Mouse (Mus musculus): ENCODE measurements around the gene Vipas39. TPM values are rescaled to one million over a fixed set of nuclear protein-coding genes. Genes with fewer than 3 reads are reported as not detected.

Vipas39 gene
- polyA plus RNA-seq, 1 experiment, result 27.1 TPM

- Histone ChIP-seq H3K4me3 (ENCODE audit: low read depth, low read length) (peak overlapping the region; percentile 75), H3K36me3 (ENCODE audit: control insufficient read depth, insufficient read depth, low read length) (peaks cover 35% of the 10 kb centered on the region), H3K27ac (ENCODE audit: insufficient read depth, low read depth, low read length) (peak overlapping the region; percentile 88), H3K4me1 (ENCODE audit: control insufficient read depth, insufficient read depth, insufficient read length, low read length) (no peaks in the 10 kb centered on the region; the same call in 1 of the 2 replicates), H3K27me3 (ENCODE audit: control insufficient read depth, insufficient read depth, low read length) (no peaks in the 10 kb centered on the region)
- WGBS, result under 1% methylated on average over 31 of the region's 31 CpGs
- TF ChIP-seq POLR2A (IDR thresholded peaks at IDR 0.05; ENCODE audit: low read depth, low read length) (no peak), CTCF (IDR thresholded peaks at IDR 0.05; ENCODE audit: extremely low read depth, insufficient read length, insufficient replicate concordance, low read depth, low read length) (no peak)
Observed at GRCm38 (mm10) chr12:87266827-87267603, 959 bp upstream of the Vipas39 start.

GRCm38 (mm10) chr12:87265444-87265843 lies 612 bp downstream of the Vipas39 start:
- H3K36me3 ChIP-seq (ENCODE audit: control insufficient read depth, insufficient read depth, low read length), result peaks cover 33% of the 10 kb centered on the region
- no peaks in the 10 kb centered on the region for H3K27me3 ChIP-seq (ENCODE audit: control insufficient read depth, insufficient read depth, low read length)
- peak overlapping the region; percentile 66; the same call in 1 of the 2 replicates for H3K27ac ChIP-seq (ENCODE audit: insufficient read depth, low read depth, low read length)
- no peaks in the 10 kb centered on the region; the same call in 1 of the 2 replicates for H3K4me1 ChIP-seq (ENCODE audit: control insufficient read depth, insufficient read depth, insufficient read length, low read length)
- WGBS, result 8% methylated on average over 11 of the region's 11 CpGs
- TF ChIP-seq CTCF (IDR thresholded peaks at IDR 0.05; ENCODE audit: extremely low read depth, insufficient read length, insufficient replicate concordance, low read depth, low read length) (no peak), POLR2A (IDR thresholded peaks at IDR 0.05; ENCODE audit: low read depth, low read length) (no peak)
- peak overlapping the region; percentile 76 for H3K4me3 ChIP-seq (ENCODE audit: low read depth, low read length)

- TF ChIP-seq CTCF (IDR thresholded peaks at IDR 0.05; ENCODE audit: extremely low read depth, insufficient read length, insufficient replicate concordance, low read depth, low read length), result no peak
- TF ChIP-seq POLR2A (IDR thresholded peaks at IDR 0.05; ENCODE audit: low read depth, low read length), result no peak
- H3K4me1 ChIP-seq (ENCODE audit: control insufficient read depth, insufficient read depth, insufficient read length, low read length), result no peaks in the 10 kb centered on the region
- H3K27ac ChIP-seq (ENCODE audit: insufficient read depth, low read depth, low read length), result no peak overlapping the region
- H3K36me3 ChIP-seq (ENCODE audit: control insufficient read depth, insufficient read depth, low read length), result peaks cover 47% of the 10 kb centered on the region
- WGBS, result 92% methylated on average over 8 of the region's 8 CpGs
- H3K4me3 ChIP-seq (ENCODE audit: low read depth, low read length), result no peak overlapping the region
- H3K27me3 ChIP-seq (ENCODE audit: control insufficient read depth, insufficient read depth, low read length), result no peaks in the 10 kb centered on the region
Observed at GRCm38 (mm10) chr12:87260562-87260961, 5.5 kb downstream of the Vipas39 start.

GRCm38 (mm10) chr12:87256629-87257028 lies 9.4 kb downstream of the Vipas39 start:
- no peaks in the 10 kb centered on the region for H3K27me3 ChIP-seq (ENCODE audit: control insufficient read depth, insufficient read depth, low read length)
- no peaks in the 10 kb centered on the region for H3K4me1 ChIP-seq (ENCODE audit: control insufficient read depth, insufficient read depth, insufficient read length, low read length)
- H3K27ac ChIP-seq (ENCODE audit: insufficient read depth, low read depth, low read length), result no peak overlapping the region
- WGBS, result 95% methylated on average over 5 of the region's 5 CpGs
- H3K36me3 ChIP-seq (ENCODE audit: control insufficient read depth, insufficient read depth, low read length), result peaks cover 66% of the 10 kb centered on the region
- TF ChIP-seq POLR2A (IDR thresholded peaks at IDR 0.05; ENCODE audit: low read depth, low read length) (no peak), CTCF (IDR thresholded peaks at IDR 0.05; ENCODE audit: extremely low read depth, insufficient read length, insufficient replicate concordance, low read depth, low read length) (no peak)
- H3K4me3 ChIP-seq (ENCODE audit: low read depth, low read length), result no peak overlapping the region

- H3K36me3 ChIP-seq (ENCODE audit: control insufficient read depth, insufficient read depth, low read length), result peaks cover 74% of the 10 kb centered on the region
- WGBS, result 95% methylated on average over 6 of the region's 6 CpGs
- H3K4me1 ChIP-seq (ENCODE audit: control insufficient read depth, insufficient read depth, insufficient read length, low read length), result no peaks in the 10 kb centered on the region
- H3K4me3 ChIP-seq (ENCODE audit: low read depth, low read length), result no peak overlapping the region
- H3K27ac ChIP-seq (ENCODE audit: insufficient read depth, low read depth, low read length), result no peak overlapping the region
- TF ChIP-seq POLR2A (IDR thresholded peaks at IDR 0.05; ENCODE audit: low read depth, low read length) (no peak), CTCF (IDR thresholded peaks at IDR 0.05; ENCODE audit: extremely low read depth, insufficient read length, insufficient replicate concordance, low read depth, low read length) (no peak)
- no peaks in the 10 kb centered on the region for H3K27me3 ChIP-seq (ENCODE audit: control insufficient read depth, insufficient read depth, low read length)
Observed at GRCm38 (mm10) chr12:87253878-87254277, 12.2 kb downstream of the Vipas39 start.

- H3K4me1 ChIP-seq (ENCODE audit: control insufficient read depth, insufficient read depth, insufficient read length, low read length), result no peaks in the 10 kb centered on the region
- TF ChIP-seq CTCF (IDR thresholded peaks at IDR 0.05; ENCODE audit: extremely low read depth, insufficient read length, insufficient replicate concordance, low read depth, low read length) (no peak), POLR2A (IDR thresholded peaks at IDR 0.05; ENCODE audit: low read depth, low read length) (no peak)
- no peak overlapping the region for H3K4me3 ChIP-seq (ENCODE audit: low read depth, low read length)
- 79% methylated on average over 6 of the region's 6 CpGs for WGBS
- H3K27me3 ChIP-seq (ENCODE audit: control insufficient read depth, insufficient read depth, low read length), result no peaks in the 10 kb centered on the region
- H3K36me3 ChIP-seq (ENCODE audit: control insufficient read depth, insufficient read depth, low read length), result peaks cover 75% of the 10 kb centered on the region
- no peak overlapping the region for H3K27ac ChIP-seq (ENCODE audit: insufficient read depth, low read depth, low read length)
Observed at GRCm38 (mm10) chr12:87250161-87250560, 15.9 kb downstream of the Vipas39 start.

- Histone ChIP-seq H3K4me3 (ENCODE audit: low read depth, low read length) (no peak within 1 kb of the TSS), H3K27me3 (ENCODE audit: control insufficient read depth, insufficient read depth, low read length) (no peaks in the 10 kb centered on the region), H3K4me1 (ENCODE audit: control insufficient read depth, insufficient read depth, insufficient read length, low read length) (no peaks in the 10 kb centered on the region), H3K27ac (ENCODE audit: insufficient read depth, low read depth, low read length) (no peak within 1 kb of the TSS), H3K36me3 (ENCODE audit: control insufficient read depth, insufficient read depth, low read length) (peaks cover 41% of the 10 kb centered on the region)
- WGBS, result 96% methylated on average over 1 of the region's 1 CpGs
- no peak for TF ChIP-seq CTCF (IDR thresholded peaks at IDR 0.05; ENCODE audit: extremely low read depth, insufficient read length, insufficient replicate concordance, low read depth, low read length)
- no peak for TF ChIP-seq POLR2A (IDR thresholded peaks at IDR 0.05; ENCODE audit: low read depth, low read length)
Observed at GRCm38 (mm10) chr12:87238632-87239031, 27.4 kb downstream of the Vipas39 start, which contains the start of gene Noxred1. Noxred1 (minus strand) TSS chr12:87238732.
